Mouse (Mus musculus): ENCODE measurements around the gene Dct. TPM values are rescaled to one million over a fixed set of nuclear protein-coding genes. Genes with fewer than 3 reads are reported as not detected.

The Dct gene
- 1.4 and 1.5 TPM in 2 replicates for polyA plus RNA-seq (2015; fragmentation: Nextera tagmentation; extraction: Ambion mirVana)

DNA sequence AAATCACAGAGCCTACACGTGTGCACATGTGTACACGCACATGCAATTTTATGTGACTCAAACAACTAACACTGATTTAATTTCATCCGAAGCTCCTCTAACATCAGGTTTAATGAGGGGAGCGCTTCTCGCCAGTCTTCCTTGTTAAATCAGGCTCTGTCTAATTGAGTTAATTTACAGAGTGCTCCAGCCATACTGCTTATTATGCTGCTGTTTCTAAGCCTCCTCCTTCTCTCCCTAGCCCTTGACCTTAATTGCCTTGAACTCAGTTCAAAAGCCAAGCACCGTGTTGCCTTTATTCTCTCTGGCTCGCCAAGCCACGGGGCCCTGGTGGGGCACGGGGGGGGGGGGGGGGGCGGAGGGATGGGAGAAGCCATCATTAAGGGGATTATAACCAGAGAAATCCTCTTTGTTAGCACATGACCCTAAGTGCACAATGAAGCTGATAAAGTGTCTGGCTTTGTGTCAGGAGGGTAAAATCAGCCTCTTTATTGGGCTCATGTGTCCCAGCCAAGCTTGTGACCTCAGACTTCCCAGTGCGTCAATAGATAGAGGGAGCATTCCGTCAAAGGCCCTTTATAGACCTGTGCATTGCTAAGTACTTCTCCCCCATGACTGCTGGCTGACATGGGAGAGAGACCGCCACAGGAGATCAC lies at the start of gene Dct:
TSS of gene Dct (minus strand) at position 270 of the 656 bp plus-strand sequence.
- Histone ChIP-seq H3K36me3 (no peaks in the 10 kb centered on the region), H3K9me3 (no peaks in the 10 kb centered on the region), H3K27me3 (replicated peaks) (no peaks in the 10 kb centered on the region), H3K27ac (0 out of 2 replicates have a peak within 1 kb of the TSS, but pooled peaks have one; percentile 25), H3K4me1 (replicated peaks) (no peaks in the 10 kb centered on the region; the same call in 1 of the 2 replicates), H3K4me2 (replicated peaks) (peak within 1 kb of the TSS; percentile 22; the same call in 1 of the 2 replicates), H3K4me3 (replicated peaks) (no peak within 1 kb of the TSS), H3K9ac (no peak within 1 kb of the TSS)
- peak; percentile 84 for ATAC-seq
- 47% methylated on average over 13 of the region's 13 CpGs for WGBS

DNA sequence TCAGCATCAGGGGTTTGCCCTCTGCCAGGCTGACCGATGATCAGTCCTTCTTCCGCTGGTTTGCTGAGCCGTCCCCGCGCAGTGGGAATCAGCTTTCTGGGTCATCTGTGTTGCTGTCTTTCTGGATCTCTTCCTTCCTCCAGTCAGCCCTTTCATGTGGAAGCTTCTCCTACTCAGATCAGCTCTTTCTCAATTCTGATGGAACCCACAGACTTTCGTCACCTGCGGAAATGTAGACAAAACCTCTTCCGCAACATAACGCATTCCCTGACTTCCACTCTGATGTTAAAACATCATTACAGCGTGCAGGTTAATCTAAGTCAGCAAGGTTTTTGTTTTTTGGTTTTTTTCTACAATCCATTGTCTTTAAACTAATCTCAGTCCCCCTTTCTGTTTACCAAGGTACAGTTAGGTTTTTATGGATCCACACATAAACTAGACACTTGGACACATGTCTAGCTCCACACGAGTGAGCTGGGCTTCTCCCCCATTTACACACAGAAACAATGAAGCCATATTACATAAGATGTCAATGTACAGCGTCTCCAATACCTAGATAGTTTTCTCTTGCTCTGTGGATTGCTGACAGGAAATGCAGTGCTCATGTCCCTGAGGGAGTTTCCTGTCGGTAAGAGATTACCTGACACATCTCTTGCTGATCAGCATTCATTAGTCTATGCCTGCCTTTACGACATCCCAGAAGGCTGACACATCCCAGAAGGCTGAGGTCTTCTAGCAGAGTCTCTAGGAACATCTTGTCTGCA lies 49.4 kb upstream of the Dct start:
- no peak for ATAC-seq
- Histone ChIP-seq H3K9ac (no peak overlapping the region), H3K4me2 (replicated peaks) (no peak overlapping the region), H3K4me1 (replicated peaks) (no peaks in the 10 kb centered on the region), H3K9me3 (no peaks in the 10 kb centered on the region), H3K36me3 (no peaks in the 10 kb centered on the region), H3K4me3 (replicated peaks) (no peak overlapping the region), H3K27ac (no peak overlapping the region), H3K27me3 (replicated peaks) (no peaks in the 10 kb centered on the region)
- 81% methylated on average over 14 of the region's 14 CpGs for WGBS

DNA sequence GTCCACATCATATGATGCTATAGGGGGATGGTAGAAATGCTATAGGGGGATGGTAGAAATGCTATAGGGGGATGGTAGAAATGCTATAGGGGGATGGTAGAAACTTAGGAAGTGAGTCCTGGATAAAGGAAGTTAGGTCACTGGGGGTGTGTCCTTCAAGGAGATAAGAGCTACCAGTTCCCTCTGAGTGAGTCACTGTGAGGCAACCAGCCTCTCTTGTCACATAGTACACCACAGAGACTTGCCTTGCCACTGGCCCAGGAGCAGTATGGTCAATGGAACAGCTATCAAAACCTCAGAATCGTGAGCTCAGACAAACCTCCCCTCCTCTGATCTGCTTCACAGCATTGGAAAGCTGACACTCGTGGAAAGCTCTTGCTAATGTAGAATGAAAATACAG lies 46.2 kb upstream of the Dct start:
- no peaks in the 10 kb centered on the region for H3K9me3 ChIP-seq
- H3K27ac ChIP-seq, result no peak overlapping the region
- H3K4me3 ChIP-seq (replicated peaks), result no peak overlapping the region
- ATAC-seq, result peak; percentile 68; the same call in 1 of the 2 replicates
- WGBS, result 65% methylated on average over 2 of the region's 2 CpGs
- H3K27me3 ChIP-seq (replicated peaks), result no peaks in the 10 kb centered on the region
- no peak overlapping the region for H3K9ac ChIP-seq
- no peaks in the 10 kb centered on the region for H3K4me1 ChIP-seq (replicated peaks)
- no peak overlapping the region for H3K4me2 ChIP-seq (replicated peaks)
- no peaks in the 10 kb centered on the region for H3K36me3 ChIP-seq

DNA sequence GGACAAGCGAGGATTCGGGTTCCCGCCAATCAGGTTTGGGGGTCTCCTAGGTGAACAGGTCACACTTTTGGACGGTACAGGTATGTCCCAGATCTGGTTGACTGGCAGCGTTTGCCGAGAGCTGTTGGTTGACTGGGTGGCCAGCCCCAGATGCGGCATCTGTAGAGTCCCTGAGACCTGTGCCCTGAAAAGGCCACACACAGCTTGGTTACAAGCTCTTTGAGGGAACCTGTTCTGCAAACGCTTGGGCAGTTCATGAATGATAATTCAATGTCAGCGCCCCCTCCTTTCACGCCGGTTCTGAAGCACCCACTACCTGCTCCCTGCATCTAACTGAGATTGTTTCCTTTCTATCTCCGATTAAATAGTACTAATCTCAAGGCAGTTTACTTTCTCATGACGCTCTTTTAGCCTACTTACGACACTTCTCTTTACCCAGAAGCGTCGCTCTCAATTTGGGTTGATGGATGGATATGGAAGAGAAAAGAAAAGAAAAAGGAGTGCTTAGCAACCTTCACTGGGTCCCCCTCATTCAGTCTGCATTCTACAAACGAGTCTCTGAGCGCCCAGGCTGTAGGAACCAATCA lies 37.9 kb upstream of the Dct start:
- Histone ChIP-seq H3K27me3 (replicated peaks) (no peaks in the 10 kb centered on the region), H3K27ac (peak overlapping the region; percentile 79), H3K4me1 (replicated peaks) (0 out of 2 replicates have a peak, but pooled peaks cover 3% of the 10 kb centered on the region), H3K4me3 (replicated peaks) (peak overlapping the region; percentile 53), H3K36me3 (no peaks in the 10 kb centered on the region), H3K9me3 (no peaks in the 10 kb centered on the region), H3K4me2 (replicated peaks) (peak overlapping the region; percentile 73), H3K9ac (peak overlapping the region; percentile 49)
- ATAC-seq, result peak; percentile 72
- WGBS, result 2% methylated on average over 18 of the region's 18 CpGs

DNA sequence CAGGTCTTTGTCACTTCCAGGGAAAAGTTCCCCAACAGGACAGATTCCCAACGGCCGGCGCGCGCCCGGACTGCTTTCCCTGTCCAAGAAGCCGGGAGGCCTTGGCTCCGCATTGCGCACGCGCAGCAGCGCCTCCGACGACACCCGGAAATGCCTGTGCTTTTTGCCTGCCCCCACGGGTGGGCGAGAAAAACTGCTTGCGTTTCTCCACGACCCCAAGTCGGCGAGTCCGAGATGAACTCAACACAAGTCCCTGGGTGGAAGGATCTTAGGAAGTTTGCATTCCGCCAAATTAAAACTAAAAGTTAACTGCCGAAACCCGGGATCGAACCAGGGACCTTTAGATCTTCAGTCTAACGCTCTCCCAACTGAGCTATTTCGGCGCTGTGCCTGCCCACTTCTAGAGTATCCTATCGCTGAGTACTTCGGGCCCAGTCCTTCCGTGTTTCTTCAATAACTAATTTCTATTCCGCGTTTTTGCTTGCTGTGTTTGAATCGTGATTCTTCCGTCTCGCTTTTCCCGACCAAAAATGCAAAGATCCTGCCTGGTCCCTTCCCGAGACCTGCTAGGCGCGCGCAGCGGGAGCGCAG lies 37.3 kb upstream of the Dct start:
- peak; percentile 92 for ATAC-seq
- H3K4me3 ChIP-seq (replicated peaks), result peak overlapping the region; percentile 53
- H3K9ac ChIP-seq, result peak overlapping the region; percentile 58
- 0 out of 2 replicates have a peak, but pooled peaks cover 3% of the 10 kb centered on the region for H3K4me1 ChIP-seq (replicated peaks)
- peak overlapping the region; percentile 73 for H3K4me2 ChIP-seq (replicated peaks)
- no peaks in the 10 kb centered on the region for H3K27me3 ChIP-seq (replicated peaks)
- H3K27ac ChIP-seq, result peak overlapping the region; percentile 79
- H3K36me3 ChIP-seq, result no peaks in the 10 kb centered on the region
- H3K9me3 ChIP-seq, result no peaks in the 10 kb centered on the region
- WGBS, result under 1% methylated on average over 44 of the region's 44 CpGs

DNA sequence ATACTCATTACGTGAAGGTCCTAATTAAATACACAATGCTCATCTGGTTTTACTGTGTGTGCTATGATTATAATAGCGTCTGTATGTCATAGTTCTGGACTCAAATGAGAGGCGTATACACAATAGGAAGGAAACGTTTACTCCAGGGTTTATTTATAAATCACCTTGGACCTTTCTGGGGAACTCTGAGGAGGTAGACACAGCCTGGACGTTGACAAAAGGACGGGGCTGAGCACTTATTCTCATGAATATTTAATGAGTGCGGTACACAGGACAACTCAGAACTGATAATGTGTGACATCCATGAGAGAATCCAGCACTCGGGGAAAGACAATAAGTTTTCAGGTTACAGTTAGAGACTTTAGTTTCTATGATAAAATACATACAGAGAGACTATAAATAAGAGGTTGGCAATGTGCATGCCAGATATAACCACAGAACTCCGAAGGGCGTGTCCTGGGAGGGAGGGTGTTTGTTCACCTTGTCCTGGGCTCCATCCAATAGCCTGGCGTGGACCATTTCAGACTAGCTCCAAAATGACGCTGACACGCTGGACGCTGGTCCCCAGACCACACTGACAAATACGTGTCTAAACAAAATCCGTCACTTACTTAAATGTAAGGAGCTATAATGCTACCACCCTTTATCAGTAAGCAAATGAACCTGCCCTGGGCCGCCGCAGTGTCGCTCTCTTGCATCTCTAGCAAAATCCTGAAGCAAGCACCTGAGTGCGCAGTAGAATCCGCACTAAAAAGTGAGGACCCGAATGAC lies 36.6 kb upstream of the Dct start:
- H3K4me3 ChIP-seq (replicated peaks), result peak overlapping the region; percentile 53
- H3K9ac ChIP-seq, result peak overlapping the region; percentile 58
- no peaks in the 10 kb centered on the region for H3K27me3 ChIP-seq (replicated peaks)
- H3K4me1 ChIP-seq (replicated peaks), result 0 out of 2 replicates have a peak, but pooled peaks cover 3% of the 10 kb centered on the region
- ATAC-seq, result peak; percentile 77
- H3K9me3 ChIP-seq, result no peaks in the 10 kb centered on the region
- 10% methylated on average over 22 of the region's 22 CpGs for WGBS
- H3K27ac ChIP-seq, result peak overlapping the region; percentile 79
- H3K36me3 ChIP-seq, result no peaks in the 10 kb centered on the region
- peak overlapping the region; percentile 73 for H3K4me2 ChIP-seq (replicated peaks)

DNA sequence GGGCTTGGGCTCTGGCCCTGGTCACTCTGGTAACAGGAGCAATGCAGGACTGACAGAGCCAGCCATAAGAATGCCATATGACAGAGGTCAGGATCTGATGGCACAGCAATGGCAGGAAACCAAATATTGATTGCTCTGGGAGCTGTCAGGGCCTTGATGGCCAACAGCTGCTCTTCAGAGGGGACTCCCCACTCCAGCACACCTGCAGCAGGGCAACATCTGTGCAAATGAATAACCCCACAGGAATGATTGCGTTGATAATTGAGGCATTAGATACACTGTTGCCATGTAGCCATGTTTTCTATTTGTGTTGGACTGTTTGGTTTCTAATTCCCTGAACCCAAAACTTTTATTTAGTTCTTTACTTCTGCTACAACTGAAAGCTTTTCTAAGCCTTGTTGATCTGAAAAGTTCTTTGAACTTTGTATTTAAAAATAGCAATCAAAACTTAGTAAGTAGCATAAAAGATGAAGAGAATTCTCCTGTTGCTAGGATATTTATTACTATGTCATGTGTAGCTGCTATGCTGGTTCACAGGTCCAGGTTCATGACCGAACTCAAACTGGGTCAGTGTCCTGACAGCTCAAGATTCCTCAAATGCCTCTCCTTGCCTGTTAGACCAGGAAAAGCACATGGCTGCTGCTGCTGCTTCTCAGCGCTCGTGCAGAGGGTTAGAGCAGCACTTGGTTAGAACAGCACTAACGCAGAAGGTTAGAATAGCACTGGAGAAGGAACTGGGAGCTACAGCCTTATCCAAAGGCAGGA lies 34.4 kb upstream of the Dct start:
- Histone ChIP-seq H3K9ac (no peak overlapping the region), H3K4me1 (replicated peaks) (0 out of 2 replicates have a peak, but pooled peaks cover 3% of the 10 kb centered on the region), H3K27me3 (replicated peaks) (no peaks in the 10 kb centered on the region), H3K9me3 (no peaks in the 10 kb centered on the region), H3K27ac (no peak overlapping the region), H3K4me3 (replicated peaks) (no peak overlapping the region), H3K4me2 (replicated peaks) (no peak overlapping the region), H3K36me3 (no peaks in the 10 kb centered on the region)
- no peak for ATAC-seq
- 50% methylated on average over 5 of the region's 5 CpGs for WGBS

DNA sequence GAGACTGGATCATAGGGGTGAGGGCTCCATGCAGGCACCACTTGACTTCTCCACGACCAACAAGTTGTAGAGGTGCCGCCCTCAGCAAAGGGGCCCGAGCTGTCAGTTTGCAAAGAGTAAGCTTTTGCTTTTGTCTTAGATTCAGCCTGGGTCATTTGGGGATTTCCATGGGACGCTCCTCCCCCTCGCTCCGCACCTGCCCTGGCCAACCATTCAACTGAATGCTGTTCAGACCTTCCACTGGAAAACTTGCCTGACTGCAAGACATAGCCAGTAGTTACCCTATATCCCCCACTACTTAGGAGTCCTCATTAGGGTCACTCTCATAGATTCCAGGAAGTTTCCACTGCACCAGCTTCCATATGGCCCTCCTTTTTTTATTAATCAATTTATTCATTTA lies 31.8 kb upstream of the Dct start:
- H3K4me1 ChIP-seq (replicated peaks), result 0 out of 2 replicates have a peak, but pooled peaks cover 3% of the 10 kb centered on the region
- WGBS, result 88% methylated on average over 6 of the region's 6 CpGs
- ATAC-seq, result no peak

DNA sequence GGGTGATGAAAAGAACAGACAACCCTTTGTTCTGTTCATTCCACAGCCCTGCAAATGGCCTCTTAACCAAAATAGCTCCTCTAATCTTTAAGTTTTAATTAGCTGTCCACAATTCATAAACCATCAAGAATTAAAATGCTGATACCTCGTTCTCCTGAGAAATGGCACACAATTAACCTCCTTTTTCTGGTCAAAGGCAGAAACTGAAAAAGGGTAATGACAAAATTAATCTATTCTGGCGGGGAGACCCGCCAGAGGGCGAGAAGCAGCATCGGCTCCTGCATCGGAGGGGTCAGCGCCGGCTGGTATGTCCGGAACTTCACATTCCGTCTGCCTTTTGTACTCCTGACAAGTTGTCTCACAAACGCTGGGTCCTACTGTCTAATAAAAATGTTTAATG lies 28.6 kb upstream of the Dct start:
- H3K36me3 ChIP-seq, result no peaks in the 10 kb centered on the region
- ATAC-seq, result no peak
- H3K4me1 ChIP-seq (replicated peaks), result no peaks in the 10 kb centered on the region
- WGBS, result 47% methylated on average over 11 of the region's 11 CpGs
- H3K27me3 ChIP-seq (replicated peaks), result no peaks in the 10 kb centered on the region
- H3K4me2 ChIP-seq (replicated peaks), result no peak overlapping the region
- no peaks in the 10 kb centered on the region for H3K9me3 ChIP-seq
- H3K4me3 ChIP-seq (replicated peaks), result no peak overlapping the region
- H3K27ac ChIP-seq, result no peak overlapping the region
- no peak overlapping the region for H3K9ac ChIP-seq

More for the DNA sequence above, 31.8 kb upstream of the Dct start:
- Histone ChIP-seq H3K9ac (no peak overlapping the region), H3K27me3 (replicated peaks) (no peaks in the 10 kb centered on the region), H3K4me2 (replicated peaks) (no peak overlapping the region), H3K36me3 (no peaks in the 10 kb centered on the region), H3K27ac (no peak overlapping the region), H3K4me3 (replicated peaks) (no peak overlapping the region), H3K9me3 (no peaks in the 10 kb centered on the region)

DNA sequence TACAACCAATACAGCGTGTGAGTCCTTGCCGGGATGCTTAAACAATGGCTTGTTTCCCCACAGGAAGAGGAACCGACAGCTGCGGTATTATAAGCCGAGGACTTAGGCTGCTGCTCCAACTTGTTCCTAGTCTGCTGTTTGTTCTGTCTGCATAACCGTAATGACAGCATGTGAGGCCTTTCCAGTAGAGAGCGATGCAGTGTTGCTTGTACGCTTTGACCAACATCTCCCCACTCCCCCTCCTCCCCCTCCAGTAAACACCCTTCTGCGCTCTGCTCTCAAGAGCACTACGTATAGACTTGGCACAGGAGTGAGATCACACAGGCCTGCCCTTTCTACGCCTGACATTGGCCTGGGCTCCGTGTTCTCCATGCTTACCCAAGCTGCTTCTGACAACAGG lies 18.1 kb upstream of the Dct start:
- ATAC-seq, result peak; percentile 39; the same call in 1 of the 2 replicates
- Histone ChIP-seq H3K27ac (no peak overlapping the region), H3K27me3 (replicated peaks) (no peaks in the 10 kb centered on the region), H3K36me3 (no peaks in the 10 kb centered on the region), H3K4me1 (replicated peaks) (no peaks in the 10 kb centered on the region), H3K9me3 (no peaks in the 10 kb centered on the region), H3K9ac (no peak overlapping the region), H3K4me3 (replicated peaks) (no peak overlapping the region), H3K4me2 (replicated peaks) (no peak overlapping the region)
- WGBS, result 71% methylated on average over 12 of the region's 12 CpGs
